Mouse (Mus musculus) kidney, postnatal 36 days (tissue): ENCODE measurements around the gene Aco2.
"Not testable (repeated sequence)": the region's sequence is repeated elsewhere in the genome, so short reads cannot be mapped to it uniquely, and the experiment has no call there.

Source experiments
- DNase-seq, 2 experiments: peaks; one replicate each; pipeline ENCODE4 v3.0.0; 2021 to 2022; ENCODE audit warnings: mixed read lengths in 2 of 2

The Aco2 gene

DNA sequence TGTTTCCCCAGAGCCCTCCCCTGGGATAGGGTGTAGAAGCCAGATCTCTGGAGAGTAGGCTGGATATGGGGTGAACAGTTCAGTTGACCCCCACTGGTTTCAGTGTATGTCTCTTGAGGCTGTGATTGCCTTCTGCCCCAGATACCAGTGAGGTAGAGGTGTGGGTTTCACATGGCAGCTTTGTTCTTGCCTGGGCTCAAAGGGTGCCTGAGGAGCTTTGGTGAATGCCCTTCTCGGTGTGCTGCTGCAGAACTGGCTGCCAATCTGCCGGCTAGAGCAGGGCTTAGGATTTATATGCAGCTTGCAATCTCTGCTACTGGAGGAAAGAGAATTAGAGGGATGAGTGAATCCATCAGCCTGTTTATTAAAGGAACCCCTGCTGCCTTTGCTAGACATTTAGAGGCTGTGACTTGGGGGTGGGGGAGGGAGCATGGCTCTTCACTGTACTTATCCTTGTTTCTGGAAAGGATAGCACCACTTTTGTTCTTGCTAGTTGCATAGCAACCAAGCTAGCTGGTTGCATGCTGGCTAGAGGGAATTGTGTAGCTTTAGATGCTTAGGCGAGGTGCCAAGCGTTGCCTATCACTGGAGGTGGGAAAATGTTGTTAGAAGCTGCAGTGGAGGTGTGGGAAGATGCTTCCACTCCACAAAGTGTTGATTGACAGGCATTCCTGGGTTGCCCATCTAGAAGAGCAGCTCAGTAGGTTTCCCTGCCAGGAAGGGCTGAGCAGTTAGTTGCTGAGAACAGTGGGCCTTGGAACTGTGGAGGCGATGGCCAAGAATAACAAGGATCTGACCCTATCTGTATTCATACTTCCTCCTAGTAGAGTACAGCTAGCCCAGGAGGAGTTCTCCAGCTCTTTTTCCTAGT lies 7.7 kb downstream of the Aco2 start:
- peak in 1 of 2 experiments; percentile 19 for DNase-seq

DNA sequence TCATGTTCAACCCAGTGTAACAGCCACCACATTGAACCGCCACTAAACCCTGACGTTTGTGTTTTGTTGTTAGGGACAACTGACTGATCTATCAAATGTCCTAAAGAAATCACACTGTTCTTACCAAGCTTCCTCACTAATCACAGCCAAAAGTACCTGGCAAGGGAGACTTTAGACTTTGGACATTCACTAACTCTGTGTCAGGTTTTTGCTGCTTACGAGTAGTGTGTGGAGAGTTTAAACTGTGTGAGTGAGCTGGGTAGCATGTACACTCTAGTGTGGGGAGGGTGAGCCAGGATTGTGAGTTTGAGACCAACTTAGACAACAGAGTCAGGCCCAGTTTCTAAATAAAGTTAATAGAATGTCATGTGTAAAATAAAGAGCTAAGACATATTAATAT lies 10.2 kb downstream of the Aco2 start:
- peak; percentile 40 to 65 for DNase-seq

DNA sequence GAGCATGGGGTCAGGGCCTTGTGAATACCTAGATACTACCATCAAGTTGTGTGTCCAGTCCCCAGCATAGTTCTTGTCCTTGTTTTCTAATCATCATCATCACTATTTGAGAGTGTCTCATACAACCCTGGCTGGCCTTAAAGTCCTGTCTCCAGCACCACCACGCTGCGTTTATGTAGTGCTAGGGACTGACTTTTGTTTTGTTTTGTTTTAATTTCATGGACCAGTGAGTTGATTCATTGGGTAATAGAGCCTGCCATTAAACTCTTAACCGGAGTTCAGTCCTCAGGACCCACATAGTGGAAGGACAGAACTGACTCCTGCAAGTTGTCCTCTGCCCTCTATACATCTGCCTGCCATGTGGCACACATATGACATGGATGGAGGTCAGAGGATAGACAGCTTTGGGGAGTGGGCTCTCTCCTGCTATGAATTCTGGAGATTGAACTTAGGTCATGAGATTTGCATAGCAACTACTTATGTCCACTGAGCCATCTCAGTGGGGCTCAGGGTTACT lies 13.4 kb downstream of the Aco2 start:
- no peak for DNase-seq

DNA sequence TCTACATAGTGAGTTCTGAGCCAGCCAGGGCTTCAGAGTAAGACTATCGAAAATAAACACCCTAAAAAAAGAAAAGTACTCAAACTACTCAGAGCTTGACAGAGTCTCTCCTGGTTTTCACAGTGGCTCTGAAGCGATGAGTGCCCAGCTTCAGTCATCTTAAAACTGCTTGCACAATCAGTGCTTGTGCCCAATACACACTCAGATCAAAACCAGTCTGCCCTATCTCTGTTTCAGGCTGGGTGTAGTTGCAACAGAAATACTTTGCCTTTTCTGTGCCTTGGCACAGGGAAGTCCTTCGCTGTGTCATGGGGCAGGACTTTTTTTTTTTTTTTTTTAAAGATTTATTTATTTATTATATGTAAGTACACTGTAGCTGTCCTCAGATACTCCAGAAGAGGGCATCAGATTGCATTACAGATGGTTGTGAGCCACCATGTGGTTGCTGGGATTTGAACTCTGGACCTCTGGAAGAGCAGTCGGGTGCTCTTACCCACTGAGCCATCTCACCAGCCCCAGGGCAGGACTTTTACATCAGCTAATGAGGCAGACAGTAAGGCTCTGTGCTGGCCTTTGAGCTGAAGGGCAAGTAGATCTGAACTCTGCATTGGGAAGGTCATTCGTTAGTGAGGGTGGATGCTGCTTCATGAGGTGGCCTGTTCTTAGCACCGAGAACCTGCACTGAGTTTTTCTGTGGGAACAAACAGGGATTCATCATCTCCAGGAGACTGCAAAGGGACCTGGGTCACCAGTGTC lies 14.9 kb downstream of the Aco2 start:
- DNase-seq = peak; percentile 33 to 35

DNA sequence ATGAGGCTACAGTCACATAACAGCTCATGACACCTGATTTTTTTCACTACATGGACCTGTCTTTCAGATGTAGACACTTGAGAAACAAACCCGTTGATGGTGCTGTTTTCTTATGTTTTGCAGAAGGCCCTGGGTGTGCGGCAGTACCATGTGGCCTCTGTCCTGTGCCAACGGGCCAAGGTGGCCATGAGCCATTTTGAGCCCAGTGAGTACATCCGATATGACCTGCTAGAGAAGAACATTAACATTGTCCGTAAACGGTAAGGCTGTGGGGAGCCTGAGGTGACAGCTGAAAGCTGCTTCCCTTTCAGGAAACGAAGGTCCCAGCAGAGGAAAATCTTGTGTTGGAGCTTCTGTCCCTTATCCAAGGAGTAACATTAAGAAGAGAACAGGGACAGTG lies 17.1 kb downstream of the Aco2 start:
- DNase-seq = no peak

DNA sequence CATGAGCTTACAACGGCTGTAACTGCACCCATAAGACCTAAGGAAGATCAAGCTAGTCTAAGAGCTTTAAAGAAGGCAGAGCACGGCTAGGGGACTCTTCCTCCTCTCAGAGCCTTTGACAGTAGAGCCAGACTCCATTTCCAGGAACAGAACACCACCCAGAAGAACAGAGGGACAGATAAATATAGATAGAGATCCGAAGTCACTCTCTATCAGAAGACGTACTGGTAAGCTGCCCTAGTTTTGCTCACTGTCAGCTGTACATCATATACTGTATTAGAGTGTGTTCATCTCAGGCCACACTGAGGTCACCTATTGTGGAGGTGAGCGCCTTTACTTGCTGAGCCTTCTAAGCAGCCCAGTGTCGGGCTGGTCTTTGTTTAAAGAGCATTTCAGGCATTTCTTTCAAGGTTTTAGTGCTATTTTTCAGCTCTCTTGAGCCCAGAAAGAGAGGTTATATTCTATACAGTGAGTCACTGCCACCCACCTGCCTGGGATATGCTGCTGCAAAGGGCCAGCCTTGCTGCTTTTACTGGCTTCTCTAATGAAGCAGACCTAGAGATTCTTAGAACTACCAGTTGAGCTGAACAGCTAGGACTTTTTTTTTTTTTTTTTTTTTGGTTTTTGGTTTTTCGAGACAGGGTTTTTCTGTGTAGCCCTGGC lies 19.2 kb downstream of the Aco2 start:
- DNase-seq = no peak

DNA sequence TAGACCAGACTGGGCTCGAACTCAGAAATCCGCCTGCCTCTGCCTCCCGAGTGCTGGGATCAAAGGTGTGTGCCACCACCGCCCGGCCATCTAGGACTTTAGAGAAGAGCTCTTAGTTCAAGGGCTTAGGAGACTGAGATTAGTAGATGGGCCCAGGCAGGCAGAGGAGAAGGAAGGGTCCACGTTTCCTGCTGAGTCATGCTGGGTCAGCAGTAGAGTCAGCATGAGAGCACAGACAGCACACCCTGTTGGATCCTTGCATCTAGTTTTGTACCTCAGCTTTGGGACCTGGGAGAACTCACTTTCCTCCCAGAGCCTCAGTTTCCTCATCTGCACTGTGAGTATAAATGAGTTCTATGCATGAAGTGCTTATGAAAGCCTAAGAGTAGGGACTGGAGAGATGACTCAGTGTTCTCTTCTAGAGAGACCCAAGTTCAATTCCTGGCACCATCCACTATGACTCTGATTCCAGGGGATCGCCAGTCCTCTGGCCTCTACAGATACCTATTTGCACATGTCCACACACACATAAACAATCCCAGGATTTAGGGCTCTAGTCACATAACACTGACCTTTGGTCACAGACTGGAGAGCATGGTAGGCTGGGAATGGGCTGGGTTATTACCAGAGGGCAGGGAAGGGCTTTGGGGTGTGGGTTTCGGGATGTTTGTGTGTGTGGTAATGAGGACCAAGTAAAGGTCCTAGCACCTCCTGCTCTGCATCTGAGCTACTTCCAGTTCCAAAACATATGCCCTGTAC lies 19.9 kb downstream of the Aco2 start:
- DNase-seq = peak in 1 of 2 experiments; percentile 40

DNA sequence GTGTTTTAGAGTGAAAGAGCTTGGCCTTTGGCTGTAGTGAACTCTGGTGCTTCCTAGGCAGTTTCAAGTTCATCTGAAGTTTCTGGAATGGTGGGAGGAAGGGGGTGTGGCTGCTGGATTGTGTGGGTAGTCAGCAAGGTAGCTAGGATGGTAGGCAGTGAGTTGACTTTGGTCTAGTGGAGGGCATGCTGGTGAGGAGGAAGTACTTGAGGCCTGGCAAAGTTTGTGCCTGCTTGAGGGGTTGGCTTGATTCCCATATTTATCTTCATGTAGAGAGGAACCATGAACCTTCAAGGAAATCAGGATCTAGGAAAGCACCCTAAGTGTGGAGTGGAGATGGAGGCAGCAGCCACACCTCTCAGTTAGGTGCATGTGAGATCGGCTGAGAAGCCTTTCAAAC lies 21.9 kb downstream of the Aco2 start:
- peak; percentile 59 to 81 for DNase-seq

DNA sequence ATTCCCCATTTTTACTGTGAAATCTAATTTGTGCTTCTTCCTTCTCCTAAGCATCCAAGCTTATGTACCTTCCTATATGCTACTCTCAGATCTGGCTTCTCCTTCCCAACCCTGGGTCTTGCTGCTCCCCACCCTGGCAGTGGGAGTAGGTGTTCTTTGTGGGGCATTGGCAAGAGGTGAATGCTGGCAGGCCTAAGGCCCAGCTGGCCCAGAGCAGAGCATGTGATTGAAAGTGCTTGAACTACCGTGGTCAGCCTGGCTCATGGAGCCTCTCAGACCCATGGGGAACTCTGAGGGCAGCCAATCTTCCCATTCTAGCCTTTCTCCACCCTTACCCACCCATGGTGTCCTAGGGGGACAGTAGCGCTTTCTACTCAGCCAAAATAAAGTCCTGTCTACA lies 24.3 kb downstream of the Aco2 start:
- DNase-seq = no peak

DNA sequence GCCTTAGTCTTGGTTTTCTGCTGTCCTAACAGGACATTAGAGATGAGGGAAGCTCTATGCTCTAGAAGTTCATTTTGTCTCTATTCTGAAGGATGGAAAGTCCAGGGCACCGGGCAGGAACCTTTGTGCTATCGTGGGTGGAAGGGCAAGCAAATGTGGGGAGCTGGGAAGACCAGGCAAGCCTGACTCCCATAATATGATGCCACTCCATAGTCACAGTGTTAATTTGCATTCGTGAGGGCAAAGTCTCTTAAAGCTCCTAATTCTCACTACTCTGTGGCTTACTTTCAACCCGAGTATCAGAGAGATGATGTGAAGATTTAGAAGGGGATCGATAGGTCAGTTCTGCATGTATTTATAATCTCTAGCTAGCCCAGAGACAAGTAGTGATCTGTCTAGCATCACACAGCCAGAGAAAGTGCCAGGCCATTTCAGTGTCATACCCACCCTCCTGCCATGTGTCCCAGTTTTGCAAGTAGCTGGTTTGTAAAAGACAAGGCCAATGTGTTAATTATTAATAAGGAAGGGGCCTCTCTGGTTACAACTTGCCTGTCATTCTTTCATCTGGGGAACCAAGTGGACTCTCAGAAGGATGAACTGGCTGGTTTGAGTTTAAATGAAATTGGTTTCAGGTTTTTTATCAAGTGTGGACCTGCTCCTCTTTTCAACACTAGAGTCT lies 25.6 kb downstream of the Aco2 start:
- peak in 1 of 2 experiments; percentile 59 for DNase-seq

DNA sequence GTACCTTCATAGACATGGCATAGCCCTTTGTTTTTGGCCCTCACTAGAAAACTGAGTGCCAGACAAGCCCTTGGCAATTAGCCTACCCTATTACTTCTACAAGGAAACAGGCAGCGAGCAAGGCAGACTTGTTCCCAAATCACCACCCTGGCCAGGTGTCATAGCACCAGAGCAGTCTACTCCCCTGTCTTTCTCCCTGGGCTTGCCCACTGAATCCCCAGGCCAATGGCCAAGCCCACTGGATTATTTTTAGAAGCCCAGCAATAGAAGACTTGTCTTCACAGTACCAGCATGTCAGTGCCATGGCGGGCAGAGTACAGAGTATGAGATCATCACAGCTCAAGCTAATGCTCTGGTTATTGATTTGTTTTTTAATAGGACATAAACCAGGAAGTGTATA lies 26.6 kb downstream of the Aco2 start:
- DNase-seq = no peak

DNA sequence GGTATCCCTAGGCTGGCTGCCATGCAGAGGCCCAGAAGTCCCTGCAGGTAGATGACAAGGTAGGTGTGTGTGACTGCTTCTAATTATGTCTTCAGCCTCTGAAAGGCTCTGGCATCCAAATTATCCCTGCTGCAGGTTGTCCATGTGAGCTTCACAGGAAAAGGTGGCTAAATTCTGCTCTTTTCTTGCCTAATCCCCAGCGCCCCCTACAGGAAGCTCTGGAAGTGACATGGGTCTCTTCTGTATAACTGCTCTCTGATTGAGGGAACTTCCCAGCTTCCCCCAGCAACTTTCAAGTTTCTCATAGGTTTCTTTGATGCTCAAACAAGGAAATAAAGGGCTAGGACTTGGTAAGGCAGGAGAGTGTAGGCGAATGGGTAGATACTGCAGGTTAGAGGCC lies 32.8 kb downstream of the Aco2 start:
- DNase-seq = peak; percentile 71 to 90

DNA sequence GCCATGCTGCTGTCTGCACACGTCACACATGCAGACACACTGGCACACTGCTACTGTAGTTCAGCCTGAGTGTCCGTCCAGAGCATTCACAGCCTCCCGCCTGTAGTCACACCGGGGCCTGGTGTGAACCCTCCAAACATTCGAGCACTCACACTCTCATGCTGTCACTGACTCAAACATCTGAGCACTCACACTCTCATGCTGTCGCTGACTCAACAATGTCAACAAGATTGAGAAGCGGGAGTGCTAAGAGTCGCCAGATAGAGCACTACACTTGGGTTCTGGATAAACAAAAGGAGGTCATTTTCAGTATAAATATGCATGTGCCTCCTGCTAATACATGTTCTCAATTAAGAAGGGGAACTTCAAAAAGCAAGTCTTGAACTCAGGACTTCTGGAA lies 35.8 kb downstream of the Aco2 start:
- no peak for DNase-seq

DNA sequence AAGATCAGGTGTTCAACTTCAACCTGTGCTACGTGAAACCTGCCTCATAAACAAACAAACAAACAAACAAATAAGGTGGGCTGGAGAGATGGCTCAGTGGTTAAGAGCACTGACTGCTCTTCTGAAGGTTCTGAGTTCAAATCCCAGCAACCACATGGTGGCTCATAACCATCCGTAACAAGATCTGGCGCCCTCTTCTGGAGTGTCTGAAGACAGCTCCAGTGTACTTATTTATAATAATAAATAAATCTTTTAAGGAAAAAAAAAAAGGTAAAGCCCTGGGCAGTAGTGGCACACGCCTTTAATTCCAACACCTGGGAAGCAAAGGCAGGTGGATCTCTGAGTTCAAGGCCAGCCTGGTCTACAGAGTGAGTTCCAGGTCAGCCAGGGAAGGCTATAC lies 36.7 kb downstream of the Aco2 start:
- DNase-seq = not testable (repeated sequence)

DNA sequence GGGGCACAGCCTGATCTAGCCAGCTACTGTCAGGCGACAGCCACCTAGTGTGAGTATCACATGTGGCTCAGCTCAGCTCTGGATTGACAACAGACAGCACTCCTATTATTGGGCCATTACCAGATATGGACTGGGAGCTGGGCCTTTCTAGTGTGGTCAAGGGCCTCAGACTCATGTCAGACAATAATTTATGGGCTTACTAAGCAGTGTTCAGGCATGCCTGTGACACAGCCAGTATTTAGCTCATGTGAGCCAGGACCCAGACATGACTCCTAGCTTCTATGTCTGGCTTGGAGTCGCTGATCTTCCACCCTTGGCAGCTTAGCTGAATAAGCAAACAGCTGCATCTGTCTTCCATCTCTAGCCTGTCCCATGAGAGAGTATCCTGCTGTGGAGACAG lies 40.4 kb downstream of the Aco2 start:
- DNase-seq = no peak

DNA sequence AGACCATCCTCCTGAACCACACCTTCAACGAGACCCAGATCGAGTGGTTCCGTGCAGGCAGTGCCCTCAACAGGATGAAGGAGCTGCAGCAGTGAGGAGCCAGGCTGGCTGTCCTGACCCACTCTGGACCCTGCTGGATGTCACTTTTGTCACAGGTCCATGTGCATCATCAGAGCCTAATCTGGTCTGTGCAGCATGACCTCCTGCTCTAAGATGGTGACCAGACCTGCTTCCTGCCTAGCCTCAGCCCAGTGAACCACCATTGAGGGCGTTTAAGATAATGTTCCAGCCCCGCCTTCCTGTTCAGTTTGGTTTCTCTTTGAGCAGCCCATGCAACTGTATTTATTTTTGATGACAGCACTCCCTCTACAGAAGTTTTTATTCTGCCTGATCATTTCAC lies 42.6 kb downstream of the Aco2 start:
- DNase-seq = no peak

DNA sequence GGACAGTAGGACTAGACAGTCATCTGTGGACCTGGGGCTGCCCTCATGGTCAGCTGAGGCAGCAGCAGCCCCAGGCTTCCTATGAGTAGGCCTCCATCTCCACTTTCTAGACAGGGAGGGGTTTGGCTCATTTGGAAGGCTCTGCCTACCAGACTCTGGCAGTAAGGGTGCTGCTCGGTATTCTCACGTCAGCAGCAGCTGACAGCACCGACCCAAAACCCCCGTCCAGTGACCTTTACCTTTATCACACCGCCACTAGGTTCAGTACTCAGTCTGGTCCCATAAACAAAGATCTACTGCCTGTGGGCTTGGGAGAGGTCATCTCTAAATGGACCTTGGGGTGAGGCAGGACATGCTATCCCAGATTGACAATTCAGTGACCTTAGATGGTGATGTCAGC lies 43.6 kb downstream of the Aco2 start:
- DNase-seq = no peak

DNA sequence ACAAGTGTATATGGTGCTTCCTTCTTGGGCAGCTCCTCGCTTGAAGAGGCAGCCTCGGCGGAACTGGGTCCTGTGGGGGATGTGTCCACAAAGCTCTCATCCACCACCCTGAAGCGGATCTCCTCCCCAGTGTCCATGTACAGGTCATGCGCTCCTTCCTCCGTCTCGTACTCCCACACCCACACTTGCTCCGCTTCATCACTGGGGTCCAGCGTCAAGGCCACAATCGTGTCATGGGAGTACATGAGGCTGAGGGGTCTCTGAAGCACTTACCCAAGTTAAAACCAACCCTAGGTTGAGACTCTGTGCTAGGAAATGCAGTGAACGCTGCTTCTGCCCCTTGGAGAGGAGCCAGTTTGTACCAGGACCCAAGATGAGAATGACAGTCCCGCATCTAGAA lies 45.1 kb downstream of the Aco2 start:
- no peak for DNase-seq

DNA sequence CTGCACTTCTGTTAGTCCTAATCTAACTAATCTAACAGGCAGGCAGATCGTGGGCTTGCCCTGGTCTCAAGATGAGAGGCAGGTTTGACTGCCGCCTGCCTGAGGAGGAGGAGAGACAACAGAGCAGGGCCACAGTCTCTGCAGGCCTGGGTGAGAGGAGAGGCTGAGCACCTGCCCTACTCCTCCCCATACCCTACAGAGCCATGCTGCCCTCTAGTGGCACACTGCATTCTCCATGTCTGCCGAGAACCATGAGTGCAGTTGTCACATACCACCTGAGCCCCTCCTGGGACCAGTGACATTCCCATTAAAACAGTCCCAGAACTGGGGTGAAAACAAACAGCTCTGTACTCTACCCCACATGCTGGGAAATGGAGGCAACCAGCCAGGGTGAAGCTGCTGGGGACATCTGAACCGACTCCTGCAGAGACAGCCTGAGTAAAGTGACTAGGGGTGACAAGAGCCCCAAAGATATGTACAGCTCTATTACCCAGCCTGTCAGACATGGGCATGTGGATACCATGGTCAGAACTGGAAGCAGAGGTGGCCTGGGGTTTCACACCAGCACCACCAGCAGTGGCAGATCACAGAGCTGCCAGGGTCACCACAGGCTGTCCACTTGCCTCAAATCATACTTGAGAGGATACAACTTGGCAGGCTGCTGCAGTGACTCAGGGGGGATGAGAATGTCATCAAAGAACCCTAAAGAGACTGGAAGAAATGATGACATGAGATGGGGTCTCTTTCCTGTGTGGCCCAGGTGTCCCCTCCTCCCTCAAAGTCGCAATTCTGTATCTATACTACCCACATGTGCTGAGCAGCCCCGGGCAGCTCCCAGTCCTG lies 45.7 kb downstream of the Aco2 start:
- DNase-seq = peak; percentile 78 to 93

DNA sequence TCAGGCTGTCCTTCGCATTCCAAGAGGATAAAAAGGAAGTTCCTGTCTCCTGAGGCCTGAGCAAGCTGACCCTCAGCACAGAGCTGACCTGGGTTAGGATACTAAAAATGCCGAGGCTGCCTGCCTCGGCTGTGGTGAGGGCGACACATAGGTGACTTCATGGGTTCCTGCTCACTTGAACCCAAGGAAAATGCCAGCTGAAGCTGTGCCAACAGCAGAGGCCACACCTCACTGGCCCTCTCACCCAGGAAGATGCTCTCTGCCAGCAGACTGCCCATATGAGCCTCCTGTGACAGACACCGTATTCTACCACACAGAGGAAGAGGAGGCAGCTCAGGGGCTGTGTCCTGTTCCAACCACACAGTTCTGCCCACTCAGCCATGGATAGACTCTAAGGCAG lies 47.0 kb downstream of the Aco2 start:
- DNase-seq = peak; percentile 48 to 65
